Mouse (Mus musculus) CD4-positive naive resting alpha-beta T cell, adult 76 days (primary cell): ENCODE measurements around the gene Zfp644. TPM values are rescaled to one million over a fixed set of nuclear protein-coding genes. Genes with fewer than 3 reads are reported as not detected.

Experiments used
- total RNA-seq: library from RNA; stranded (reverse); gene quantifications from one replicate; pipeline ENCODE4 v1.2.4, GENCODE M21; 2023

Zfp644 gene
- total RNA-seq: 221 TPM

DNA sequence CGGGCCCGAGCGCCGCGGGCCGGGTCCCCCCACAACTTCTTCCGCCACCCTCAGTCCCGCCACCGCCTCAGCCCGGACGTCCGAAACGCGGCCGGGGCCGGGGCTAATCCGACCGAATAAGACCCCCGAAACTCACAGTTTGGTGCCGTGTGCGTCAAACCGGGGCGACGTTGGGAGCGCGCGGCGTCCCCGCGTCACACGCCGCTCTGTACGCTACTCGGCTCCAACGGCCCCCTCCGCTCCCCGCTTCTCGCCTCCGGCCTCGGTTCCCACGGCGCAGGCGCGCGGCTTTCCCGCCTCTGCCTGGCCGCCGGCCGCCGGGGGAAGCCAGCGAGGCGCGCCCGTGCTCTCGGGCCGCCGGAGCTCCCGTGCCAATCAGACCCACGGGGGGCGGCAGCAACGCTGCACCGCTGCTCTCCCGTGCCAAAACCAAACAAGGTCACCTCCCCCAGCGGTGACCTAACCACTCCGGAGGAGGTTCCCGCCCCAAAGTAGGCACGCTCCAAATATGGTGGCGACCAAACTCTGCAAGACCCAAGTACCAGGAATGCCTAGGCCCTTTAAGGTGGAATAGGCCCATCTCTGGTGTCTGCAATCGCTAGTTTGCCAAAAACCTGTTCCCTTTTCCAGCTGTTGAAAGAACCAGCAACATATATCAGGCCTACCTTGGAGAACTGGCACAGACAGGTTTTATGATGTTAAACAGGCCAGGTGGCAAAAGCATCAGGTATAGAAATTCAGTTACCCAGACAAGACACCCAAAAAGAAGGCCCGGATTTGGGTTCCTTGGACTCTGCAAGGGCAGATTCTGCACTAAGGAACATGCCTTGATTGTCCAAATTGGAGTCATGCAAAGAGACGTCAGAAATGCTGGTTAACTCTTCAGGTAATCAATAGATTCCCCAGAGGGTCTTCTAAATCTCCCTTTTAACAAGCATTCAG, at the start of gene Zfp644:
Zfp644 (minus strand) TSS at position 892 of the 942 bp plus-strand sequence.

DNA sequence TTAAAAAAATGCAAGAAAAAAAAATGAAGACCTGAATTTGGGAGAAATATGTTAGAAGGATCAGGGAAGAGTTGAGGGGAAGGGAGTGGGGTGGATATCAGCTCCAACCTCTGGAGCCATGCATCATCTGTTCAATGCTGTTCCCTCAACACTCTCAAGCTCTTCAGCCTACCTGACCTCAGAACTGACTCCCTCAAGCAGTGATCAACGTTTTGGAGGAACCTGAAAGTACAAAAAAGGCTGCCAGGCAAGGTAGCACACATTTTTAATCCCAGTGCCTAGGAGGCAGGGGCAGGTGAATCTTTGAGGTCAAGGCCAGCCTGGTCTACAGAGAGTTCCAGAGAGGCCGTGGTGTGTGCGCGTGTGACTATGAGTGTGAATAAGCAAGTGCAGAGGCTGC, 88.3 kb downstream of the Zfp644 start, which contains the start of gene Gm17304:
Gm17304 (plus strand) TSS at position 301 of the 400 bp plus-strand sequence.

Other genes with a start within 250 kb of the Zfp644 start
- not detected for gene Barhl2, start 239.1 kb downstream of the Zfp644 start, total RNA-seq
- gene Gm17304, start 88.2 kb downstream of the Zfp644 start, total RNA-seq: not detected
- gene Hfm1, start 229.0 kb upstream of the Zfp644 start, total RNA-seq: not detected